Mouse (Mus musculus): ENCODE measurements at regions not wholly inside any gene's neighbourhood (a gene's known extent, or its start where the extent isn't known, plus 50 kb on each side); places are given as distances from the start of the nearest gene placed in this dataset.

DNA sequence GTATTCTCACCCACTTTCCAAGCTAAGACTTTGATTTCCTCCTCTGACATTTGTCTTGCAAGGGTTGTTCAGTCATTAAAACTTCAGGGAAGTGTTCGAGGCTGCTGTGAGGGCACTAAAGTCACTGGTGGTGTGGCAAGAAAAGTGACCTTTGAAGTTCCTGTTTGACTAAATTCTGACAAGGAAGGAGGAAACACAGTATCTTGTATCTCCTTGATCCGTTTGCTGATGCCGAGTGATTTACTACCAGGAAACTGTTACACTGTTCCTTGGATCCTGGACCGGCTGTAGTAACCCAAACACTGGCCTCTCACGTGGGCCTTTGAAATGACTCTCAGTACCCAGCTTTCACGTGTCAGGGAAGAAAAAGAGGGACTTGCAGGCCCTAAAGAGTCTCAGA lies 53.5 kb upstream of the Ralgapa2 start:
- DNase-seq (ENCODE audit: low spot score in 2 of 2): no peak

DNA sequence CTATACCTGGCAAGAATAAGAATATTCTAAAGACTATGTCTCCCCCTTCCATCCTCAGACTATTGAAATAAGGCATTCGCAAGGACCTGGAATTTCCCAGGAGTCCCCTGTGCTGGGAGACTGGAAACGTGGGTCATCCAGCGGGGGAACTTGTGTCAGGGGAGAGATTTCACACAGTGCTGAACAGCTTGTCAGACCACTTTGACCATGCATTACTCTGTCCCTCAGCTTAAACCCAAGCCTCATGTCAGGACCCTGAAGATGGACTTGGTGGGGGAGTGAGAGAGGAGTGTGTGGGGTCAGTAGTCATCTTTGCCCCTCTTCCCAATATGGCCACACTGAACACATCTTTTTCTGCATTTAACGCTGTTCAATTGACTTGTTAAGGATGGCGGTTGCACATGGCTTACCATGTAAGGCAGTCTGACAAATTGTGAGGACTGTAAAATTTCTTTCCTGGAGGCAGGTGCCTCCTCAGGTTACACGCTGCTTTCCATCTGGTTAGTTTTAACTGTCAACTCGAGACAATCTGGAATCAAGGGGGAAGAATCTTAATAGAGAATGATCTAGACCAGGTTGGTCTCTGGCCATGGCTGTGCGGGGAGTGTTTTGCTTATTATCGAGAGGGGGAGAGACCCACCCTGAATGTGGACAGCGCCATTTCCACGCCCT lies 56.2 kb upstream of the Ralgapa2 start:
- DNase-seq (ENCODE audit: low spot score in 2 of 2): no peak

DNA sequence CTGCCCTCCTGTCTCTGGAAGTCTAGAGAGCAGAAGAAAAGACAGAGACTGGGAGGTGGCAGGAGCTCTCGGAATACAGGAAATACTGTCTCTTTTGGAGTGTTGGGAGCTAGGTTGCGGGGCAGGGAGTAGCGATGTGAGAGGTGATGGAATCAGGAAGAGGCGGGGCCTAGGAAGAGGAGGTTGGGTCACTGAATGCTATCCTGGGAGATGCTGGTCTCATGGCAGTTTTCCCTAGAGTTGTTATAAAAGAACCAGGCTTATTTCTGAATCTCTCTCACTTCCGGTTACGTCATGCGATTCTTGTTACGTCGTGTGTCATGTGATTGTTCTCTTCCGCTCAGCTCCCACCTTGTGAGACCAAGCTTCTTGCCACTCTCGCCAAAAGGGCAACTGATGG lies 58.9 kb upstream of the Ralgapa2 start:
- DNase-seq (ENCODE audit: low spot score in 2 of 2): no peak

DNA sequence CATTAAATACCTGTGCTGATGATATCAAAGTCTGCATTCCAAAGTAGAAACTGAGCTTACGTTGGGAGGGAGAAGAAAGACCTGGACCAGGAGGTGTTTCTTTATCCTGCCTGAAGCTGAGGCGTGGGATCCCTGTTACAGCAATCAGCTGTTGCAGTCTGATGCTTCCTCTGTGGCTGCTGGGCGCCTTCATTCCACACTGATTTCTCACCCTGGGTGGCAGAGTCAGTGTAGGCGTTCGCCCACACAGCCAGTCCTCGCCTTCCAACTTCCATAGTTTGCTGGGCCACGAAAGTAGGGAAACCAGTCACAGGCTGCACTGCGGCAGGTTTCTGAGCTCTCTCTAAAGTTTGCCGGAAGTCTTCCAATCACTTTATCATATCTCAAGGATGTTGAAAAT lies 59.7 kb upstream of the Ralgapa2 start:
- no peak for DNase-seq (ENCODE audit: low spot score in 2 of 2)

DNA sequence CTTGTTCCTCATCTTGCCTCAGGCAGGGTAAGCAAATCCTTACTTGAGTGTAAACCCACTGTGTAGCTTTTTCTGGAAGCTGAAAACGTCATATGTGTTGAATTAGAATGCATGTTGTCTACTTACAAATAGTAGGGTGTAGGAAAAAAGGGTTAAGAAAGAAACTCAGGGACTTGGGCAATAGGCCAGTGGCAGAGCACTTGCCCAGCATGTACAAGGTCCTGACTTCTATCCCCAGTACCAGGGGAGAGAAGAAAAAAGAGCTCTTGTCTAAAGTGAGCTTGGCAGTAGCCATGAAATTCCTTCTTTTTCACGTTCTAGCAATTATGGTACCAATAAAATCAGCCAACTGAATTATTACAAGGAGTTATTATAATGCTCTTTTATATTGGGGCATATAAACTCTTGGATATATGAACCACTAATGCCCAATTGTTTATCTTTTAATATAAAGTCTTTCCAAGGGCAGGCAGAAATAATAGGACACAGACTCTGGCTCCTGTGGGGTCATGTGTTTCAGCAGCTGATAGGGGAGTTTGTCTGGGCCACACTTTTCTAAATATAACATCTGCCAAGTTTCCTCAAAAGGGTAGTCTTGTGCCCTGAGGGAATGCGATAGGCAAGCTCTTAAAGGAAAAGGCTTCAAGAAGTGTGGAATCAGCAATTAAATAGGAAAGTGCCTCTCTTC lies 63.6 kb upstream of the Ralgapa2 start:
- DNase-seq (ENCODE audit: low spot score in 2 of 2): no peak

DNA sequence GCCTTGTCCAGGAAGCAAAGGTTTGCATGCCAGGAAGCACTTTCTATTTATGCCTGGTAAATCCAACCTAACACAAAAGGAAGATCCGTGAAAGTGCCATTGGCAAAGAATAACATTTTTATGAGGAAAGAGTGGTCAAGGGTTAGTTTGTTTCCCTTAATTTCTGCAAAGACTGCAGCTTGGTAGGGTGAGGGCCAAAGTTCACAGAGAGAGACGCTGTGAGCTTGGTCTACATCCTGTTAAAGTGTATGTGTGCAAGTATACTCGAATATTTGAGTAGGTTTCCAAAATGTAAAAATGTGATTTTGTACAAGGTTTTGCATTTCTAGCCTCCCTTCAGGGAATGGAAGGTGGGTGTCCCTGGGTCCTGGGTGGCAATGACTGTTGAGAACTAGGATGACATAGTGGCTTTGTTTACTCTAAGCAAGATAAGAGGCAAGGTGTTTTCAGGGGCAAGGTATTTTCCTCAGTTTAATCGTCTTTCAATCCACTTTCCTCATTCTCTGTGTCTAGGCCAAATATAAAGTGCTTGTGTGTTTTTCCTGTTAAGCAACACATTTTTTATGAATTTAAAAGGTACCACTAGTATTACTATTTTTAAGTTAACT lies 64.3 kb upstream of the Ralgapa2 start:
- no peak for DNase-seq (ENCODE audit: low spot score in 2 of 2)

DNA sequence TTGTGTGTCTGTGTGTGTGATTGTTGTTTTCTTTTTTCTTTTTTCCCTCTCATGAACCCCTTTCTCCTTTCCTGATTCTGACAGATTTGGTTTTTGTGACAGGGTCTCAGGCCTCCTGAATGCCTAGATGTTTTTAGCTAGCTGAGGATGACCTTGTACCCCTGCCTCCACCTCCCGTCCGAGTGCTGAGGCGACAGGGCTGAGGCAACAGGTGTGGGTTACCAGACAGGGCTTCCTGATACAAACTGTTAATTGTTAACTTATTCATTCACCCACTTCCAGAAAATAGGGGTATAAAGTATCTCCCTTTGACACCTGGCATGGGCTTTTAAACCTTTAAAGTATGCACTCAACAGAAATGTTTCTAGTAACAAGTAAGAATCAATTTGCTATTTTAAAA lies 65.0 kb upstream of the Ralgapa2 start:
- no peak for DNase-seq (ENCODE audit: low spot score in 2 of 2)

DNA sequence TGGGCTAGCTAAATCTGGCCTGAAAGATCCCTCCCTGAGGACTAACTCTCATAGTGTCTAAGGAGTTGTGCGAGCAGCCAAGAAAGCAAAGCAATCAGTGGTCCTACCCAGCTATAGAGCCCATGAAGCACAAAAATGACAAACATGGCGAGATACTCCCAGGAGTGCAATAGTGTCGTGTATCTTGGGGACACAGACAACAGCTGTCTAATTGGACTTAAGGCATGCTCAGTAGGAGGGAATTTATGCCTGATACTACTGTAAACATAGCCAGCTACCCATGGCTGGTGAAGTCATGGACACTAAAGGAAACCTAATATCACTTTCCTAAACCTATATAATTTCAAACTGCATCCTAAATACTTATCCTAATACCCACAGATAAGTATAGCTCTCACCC lies 69.1 kb upstream of the Ralgapa2 start:
- DNase-seq (ENCODE audit: low spot score in 2 of 2): no peak

DNA sequence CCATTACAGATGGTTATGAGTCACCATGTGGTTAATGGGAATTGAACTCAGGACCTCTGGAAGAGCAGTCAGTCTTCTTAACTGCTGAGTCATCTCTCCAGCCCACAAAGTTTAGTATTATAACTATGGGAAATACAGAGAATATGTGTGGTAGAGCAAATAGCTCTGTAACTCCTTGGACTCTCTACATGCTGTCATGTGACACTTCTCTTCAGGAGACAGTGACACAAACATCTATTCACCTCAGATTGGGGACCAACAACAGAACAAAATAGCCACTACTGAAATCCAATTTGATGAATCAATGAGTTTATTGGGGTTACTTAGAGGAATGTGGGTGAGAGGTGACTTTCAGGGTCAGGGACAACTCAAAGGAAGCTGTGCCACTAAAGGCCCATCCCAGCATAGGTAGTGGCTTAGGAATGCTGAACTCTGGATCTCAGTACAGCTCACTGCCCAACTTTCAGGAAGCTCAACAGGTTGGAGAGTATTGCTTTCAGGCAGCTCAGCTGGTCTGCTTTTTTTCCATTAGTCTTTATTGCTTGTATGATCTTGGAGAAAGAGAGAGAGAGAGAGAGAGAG lies 71.8 kb upstream of the Ralgapa2 start:
- DNase-seq (ENCODE audit: low spot score in 2 of 2): no peak

DNA sequence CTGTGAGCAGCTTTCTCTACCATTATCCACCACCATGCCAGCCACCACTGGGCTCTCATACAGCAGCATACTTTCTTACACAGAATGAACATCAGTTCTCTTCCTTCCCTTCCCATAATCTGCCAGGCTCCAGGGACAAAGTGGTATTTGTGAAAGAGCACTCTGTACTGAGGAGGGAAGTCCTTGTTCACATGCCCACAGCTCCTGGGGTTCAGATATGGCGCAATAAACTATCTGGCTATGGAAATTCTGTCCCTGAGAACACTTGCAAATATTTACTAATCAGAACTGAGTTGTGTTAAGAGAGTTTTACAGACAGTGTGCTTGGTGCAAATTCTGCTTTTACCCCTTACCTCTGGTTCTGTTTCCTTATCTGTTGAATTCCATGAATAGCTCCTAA lies 74.2 kb upstream of the Ralgapa2 start:
- DNase-seq (ENCODE audit: low spot score in 2 of 2): no peak

DNA sequence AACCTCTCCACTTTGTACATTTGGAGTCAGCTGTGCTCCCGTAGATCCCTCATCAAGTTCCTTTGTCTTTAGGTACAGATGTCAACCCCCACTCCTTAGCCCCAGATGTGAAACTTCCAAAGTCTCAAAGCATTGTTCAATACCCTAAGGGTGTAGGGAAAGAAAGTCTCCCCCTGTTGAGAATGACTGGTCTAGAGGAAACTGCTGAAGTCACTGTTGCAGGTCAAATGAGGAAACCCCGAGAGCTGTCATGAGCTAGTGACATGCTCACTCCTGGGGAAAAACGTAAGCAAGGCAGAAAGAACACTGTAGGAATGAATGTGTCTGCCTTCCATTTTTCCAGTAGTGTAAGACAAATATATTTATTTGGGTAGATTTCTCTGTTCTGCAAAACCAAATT lies 74.8 kb upstream of the Ralgapa2 start:
- no peak for DNase-seq (ENCODE audit: low spot score in 2 of 2)

DNA sequence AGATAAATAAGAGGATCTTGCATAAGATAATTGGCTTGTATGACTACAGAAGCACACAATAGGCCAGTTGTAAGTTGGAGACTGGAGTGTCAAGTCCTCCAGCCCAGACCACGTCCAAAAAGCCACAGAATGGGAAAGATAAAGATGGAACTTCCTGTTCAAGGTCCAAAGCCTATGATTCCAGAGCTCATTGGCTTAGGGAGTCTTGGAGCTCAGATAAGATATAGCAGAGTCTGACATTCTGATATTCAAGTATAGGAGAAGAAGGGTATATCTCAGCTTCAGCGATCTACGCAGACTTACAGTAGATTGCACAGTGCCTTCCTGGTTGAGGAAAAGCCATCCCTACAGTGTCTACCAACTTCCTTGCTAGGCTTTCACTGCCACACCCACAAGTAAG lies 77.7 kb upstream of the Ralgapa2 start:
- no peak for DNase-seq (ENCODE audit: low spot score in 2 of 2)

DNA sequence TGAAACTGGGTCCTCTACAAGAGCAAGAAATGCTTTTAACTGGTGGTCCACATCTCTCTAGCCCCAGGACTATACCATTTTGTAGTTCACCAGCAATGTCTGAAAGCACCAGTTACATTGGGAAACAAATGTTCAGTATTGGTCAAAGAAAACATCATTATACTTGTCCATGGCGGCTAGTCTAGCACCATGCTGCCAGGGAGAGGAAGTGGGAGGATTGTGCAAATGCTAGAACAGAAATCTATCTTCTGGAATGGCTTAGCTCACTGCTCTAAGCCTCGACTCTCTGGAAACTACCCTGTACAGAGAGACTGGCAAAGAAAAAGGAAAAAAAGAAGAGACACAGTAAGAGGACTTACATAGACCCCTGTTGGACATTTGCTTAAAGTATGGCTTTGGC lies 81.1 kb upstream of the Ralgapa2 start:
- no peak for DNase-seq (ENCODE audit: low spot score in 2 of 2)

DNA sequence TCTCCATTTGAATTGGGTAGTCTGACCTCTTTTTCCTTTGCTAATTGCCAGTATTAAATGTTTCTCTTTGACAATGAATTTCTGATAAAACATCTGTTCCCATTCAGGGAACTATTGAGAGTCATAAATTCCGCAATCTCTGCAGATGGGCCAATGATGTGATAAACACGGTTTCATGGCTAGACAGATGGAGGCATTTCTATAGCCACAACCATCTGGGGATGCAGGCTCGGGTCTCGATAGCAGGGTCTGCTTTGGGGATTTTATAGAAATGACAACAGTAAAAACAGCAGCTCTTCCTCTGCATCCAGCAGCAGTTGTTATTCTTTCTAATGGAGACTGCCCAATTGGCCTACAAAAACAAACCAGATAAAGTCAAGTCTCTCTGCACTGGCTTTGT lies 82.1 kb upstream of the Ralgapa2 start:
- DNase-seq (ENCODE audit: low spot score in 2 of 2): no peak

DNA sequence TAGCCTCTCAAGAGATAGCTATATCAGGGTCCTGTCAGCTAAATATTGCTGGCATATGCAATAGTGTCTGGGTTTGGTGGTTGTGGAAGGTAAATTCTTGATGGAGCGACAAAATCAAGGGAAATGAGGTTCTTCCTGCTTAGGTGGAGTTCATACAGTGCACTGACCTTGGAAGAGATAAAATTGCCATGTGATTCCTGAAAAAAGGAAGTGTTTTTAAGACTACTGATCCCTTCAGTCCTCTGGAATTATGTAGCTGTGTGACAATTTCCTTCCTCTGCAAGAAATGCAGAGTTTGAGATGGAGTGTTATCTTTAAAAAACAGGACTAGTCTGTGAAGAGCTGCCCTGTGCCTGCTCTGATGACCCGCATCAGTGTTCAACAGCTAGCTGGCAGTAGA lies 83.5 kb upstream of the Ralgapa2 start:
- no peak for DNase-seq (ENCODE audit: low spot score in 2 of 2)

DNA sequence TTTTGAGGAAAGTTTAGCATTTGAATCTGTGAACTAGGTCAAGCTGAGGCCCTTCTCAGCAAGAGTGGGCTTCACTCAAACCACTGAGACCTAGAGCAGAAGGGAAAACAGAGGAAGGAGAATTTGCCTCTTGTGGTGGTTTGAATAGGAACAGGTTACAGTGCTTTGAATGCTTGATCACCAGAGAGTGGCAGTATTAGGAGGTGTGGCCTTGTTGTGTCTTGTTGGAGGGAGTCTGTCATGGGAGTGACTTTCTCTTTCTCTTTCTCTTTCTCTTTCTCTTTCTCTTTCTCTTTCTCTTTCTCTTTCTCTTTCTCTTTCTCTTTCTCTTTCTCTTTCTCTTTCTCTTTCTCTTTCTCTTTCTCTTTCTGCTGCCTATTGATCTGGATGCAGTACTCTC lies 94.0 kb upstream of the Ralgapa2 start:
- DNase-seq (ENCODE audit: low spot score in 2 of 2): no peak

DNA sequence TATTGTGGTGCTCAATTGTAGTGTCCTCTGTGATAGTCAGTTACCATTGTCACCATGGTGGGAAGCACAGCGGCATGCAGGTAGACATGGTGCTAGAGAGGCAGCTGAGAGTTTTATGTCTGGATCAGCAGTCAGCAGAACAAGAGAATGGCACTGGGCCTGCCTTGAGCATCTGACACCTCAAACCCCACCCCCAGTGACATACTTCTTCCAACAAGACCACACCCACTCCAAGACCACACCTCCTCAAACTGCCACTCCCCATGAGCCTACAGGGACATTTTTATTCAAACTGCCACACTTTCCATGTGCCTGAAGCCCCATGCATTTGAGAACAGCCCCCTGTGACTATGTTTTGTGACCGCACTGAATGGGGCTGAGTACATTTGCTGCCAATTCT lies 98.8 kb upstream of the Ralgapa2 start:
- DNase-seq (ENCODE audit: low spot score in 2 of 2): no peak

DNA sequence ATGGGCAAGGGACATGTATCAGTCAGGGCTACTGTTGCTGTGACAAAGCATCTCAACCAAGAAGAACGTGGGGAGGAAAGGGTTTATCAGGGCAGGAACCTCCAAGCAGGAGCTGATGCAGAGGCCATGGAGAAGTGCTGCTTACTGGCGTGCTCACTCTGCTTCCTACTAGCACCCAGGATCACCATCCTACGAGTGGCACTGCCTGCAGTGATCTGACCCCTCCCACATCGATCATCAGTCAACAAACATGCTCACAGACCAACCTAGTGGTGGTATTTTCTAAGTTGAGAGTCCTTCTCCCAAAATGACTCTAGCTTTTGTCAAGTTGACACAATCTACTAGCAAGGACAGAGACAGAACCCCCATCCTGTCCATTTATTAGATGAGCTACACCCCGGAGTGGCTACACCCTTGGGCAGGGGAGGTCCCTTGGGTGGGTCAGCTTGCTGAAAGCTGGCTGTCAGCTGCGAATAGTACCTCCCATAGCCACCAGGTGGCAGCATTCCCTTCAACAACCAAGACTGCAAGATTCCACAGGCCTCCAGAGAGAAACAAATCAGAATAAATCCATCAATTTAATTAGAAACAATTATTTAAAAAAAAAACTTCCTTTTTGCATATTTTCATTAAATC lies 99.9 kb upstream of the Ralgapa2 start:
- peak; percentile 80 to 83 for DNase-seq (ENCODE audit: low spot score in 2 of 2)

DNA sequence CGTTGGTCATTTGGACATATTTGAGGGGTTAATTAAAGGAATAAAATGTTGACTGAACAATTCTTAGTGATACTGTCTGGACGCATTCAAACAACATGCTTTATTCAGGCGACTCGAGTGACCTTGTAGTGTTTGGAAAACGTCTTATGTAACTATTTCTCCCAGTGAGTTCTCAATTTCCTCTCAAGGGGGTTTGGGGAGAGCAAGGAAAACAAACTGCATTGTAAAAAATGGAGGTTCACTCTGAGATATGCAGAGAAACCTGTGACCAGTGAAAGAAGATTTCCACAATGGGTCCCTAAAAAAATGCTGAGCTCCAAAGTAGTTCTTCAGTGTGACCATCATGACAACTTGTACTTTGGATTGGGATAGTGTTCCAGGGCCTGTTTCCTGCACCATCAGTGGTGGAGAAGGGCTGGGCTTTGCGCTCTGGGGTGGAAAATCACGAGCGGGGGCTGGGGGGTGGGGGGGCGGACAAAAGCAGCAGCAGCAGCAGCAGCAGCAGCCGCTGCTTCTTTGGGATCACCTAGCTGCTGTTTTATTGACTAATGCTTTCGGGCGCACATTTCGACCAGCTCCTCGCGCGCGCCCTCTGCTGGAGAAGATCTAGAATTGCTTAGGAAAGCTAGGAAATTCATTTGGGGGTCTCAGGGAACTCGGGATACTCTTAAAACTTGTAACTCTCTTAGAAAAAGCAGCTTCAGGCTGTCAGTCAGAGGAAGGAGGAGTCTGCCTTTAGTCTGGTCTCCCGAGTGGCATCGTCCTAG lies 100.6 kb upstream of the Ralgapa2 start:
- peak; percentile 53 to 61 for DNase-seq (ENCODE audit: low spot score in 2 of 2)

DNA sequence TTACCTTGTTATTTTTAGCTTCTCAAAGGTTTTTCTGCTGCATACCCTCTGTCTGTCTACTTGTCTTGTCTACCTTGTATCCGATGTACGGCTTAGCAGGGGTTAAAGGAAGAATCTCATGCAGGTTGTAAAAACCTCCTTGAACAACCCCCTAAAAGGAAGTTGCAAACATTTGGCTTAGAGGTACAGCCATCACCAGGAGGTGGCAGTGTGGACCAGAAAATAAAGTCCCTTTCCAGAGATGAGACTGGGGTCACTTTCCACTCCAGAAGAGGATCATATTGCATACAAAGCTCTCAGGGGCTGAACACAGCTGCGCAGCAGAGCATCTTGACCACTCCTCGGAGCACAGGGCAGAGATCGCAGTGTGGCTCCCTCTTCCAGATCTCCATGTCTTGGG lies 109.0 kb upstream of the Ralgapa2 start:
- DNase-seq (ENCODE audit: low spot score in 2 of 2): peak; percentile 76 to 78

DNA sequence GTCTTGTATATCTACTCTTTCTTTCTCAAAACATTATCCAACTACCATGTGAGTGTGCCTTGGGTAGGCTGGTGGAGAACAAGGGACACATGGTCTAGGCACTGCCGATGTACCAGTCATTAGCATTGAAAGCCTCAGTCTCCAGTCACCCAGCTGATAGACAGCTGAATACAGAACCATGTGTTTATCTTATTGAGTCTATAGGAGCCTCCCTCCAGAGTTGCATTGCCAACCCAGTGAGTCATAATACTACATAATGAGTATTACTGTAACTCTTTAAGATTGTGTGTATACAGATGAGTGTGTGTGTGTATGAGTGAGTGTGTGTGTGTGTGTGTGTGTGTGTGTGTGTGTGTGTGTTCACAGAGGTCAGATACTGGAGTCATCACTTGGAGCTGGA lies 110.9 kb upstream of the Ralgapa2 start:
- no peak for DNase-seq (ENCODE audit: low spot score in 2 of 2)
